Mouse (Mus musculus) thymus, postnatal 10 days (tissue): ENCODE data around the gene Gm8765.
"Not testable (repeated sequence)": the region's sequence is repeated elsewhere in the genome, so short reads cannot be mapped to it uniquely, and the experiment has no call there.

Source experiments
- DNase-seq, 2 experiments: peaks; one replicate each; pipeline ENCODE4 v3.0.0; 2021; ENCODE audit warnings: low spot score in 2 of 2

Gm8765 gene

DNA sequence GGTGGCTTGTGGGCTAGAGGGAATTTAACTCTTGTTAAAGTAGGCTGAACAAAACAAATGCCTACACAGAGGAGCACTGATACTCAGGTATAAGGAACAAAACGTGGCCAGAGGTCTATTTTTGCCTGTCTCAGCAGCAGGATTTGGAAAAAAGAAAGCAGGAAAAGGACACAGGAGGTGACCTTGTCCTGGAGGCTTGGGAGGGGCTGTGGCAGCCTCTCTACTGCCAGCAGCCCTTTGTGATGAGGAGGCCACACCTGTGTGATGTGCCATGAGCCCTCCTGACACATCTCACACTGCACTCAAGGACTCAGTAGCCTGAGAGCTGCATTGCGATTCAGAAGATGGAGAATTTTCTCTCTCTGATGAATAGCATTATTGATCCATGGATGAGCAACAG, at the start of gene Gm8765:
Gm8765 (plus strand) TSS at position 301 of the 400 bp plus-strand sequence.
- DNase-seq = not testable (repeated sequence)

DNA sequence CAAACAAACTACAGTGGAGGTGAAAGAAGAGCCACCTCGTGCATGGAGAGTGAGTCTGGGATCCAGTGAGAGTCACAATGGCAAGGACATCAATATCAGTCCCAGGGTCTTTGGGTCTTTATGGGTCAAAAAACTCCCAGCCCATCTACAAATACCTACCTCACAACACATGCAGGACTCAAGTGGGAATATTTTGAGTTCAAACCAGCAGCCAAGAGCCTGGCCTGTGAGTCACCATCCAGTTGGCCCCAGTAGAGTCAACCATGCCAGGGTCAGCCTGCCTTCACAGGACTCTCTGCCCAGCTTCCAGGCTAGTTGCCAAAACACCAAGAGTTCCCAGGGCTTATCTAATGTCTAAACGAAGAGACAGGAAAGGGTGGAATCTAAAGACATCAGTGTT, 49.3 kb upstream of the Gm8765 start:
- DNase-seq = not testable (repeated sequence)

DNA sequence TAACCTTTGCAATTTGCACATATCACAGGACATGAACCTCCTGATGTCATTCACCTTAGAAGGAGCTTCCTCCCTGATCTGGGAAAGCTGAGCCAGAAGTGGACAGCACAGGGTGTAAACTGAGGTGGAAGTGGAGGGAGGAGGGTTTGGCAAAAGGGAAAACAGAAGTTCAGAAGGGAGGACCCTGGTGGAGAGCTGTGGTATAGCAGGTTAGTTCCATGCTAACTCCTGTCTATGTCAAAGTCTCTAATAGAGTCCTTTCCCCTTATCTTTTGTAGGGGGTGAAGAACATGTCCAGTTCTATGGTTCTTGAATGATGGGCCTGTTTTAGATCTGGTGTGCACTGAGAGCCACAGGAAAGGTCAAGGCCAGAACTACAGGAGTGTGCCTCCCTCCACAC, 52.2 kb downstream of the Gm8765 start:
- not testable (repeated sequence) for DNase-seq

DNA sequence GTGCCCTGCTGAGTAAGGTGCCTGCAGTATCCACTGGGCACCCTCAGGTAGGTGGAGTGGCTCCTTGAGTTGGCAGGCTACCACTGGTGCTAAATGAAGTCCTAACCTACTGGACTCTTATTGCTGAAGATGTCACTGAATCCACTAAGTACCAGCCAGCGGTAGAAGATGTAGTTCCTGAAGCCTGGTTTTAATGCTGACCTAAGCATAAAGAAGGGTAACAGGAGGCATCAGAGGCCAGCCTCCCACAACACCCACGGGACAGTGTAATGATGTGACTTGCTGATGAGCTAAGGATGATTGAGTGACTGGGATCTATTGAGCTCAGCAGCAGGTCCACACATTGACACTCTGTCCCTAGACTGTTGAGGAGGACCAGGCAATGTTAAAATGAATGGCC, 53.6 kb downstream of the Gm8765 start:
- no peak for DNase-seq

DNA sequence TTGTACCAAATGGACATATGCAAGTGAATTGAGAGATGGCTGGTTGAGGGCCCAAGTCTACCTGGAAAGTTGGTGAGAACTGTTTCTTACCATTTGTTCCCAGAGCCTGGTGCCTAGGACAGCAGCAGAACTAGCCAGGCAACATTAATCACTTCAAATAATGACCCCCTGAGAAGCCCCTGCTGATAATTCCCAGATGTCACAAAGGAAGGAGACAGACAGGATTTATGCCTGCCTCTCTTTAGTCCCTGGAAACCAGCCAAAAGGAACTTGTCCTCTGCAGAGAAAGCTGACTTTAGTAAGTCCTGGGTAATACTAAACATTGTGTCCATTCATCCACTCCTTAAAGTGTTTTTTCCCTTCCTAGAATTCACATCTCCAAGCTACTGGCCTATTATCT, 54.8 kb downstream of the Gm8765 start:
- DNase-seq = not testable (repeated sequence)
